Mouse (Mus musculus) adrenal gland, adult (tissue): ENCODE measurements at regions not wholly inside any gene's neighbourhood (a gene's known extent, or its start where the extent isn't known, plus 50 kb on each side); places are given as distances from the start of the nearest gene placed in this dataset.
A peak's percentile ranks its signal among the peaks of the same experiment; 100 is the strongest.

Experiments
- DNase-seq, 2 experiments: peaks; one replicate each; pipeline ENCODE4 v3.0.0; 2022 to 2023; ENCODE audit warnings: low spot score in 1 of 2; ENCODE audit not compliant: inconsistent age in 2 of 2

- DNase-seq, result no peak
Observed at GRCm38 (mm10) chr3:128787686-128788085, 412.0 kb upstream of the Pitx2 start.

GRCm38 (mm10) chr3:128795931-128796330, 403.7 kb upstream of the Pitx2 start:
- no peak for DNase-seq

- DNase-seq, result no peak
Observed at GRCm38 (mm10) chr3:128797829-128798228, 401.8 kb upstream of the Pitx2 start.

- DNase-seq, result no peak
Observed at GRCm38 (mm10) chr3:128829371-128830160, 370.1 kb upstream of the Pitx2 start.

GRCm38 (mm10) chr3:128850327-128850977, 349.2 kb upstream of the Pitx2 start:
- no peak for DNase-seq

GRCm38 (mm10) chr3:128856515-128856914, 343.2 kb upstream of the Pitx2 start:
- DNase-seq, result no peak

- DNase-seq, result no peak
Observed at GRCm38 (mm10) chr3:128881685-128882444, 317.8 kb upstream of the Pitx2 start.

- no peak for DNase-seq
Observed at GRCm38 (mm10) chr3:128883636-128884195, 316.0 kb upstream of the Pitx2 start.

GRCm38 (mm10) chr3:128886678-128887077, 313.0 kb upstream of the Pitx2 start:
- DNase-seq, result no peak

- no peak for DNase-seq
Observed at GRCm38 (mm10) chr3:128891078-128891477, 308.6 kb upstream of the Pitx2 start.

- no peak for DNase-seq
Observed at GRCm38 (mm10) chr3:128896628-128897027, 303.1 kb upstream of the Pitx2 start.

- no peak for DNase-seq
Observed at GRCm38 (mm10) chr3:128911122-128911521, 288.6 kb upstream of the Pitx2 start.

GRCm38 (mm10) chr3:128921428-128921827, 278.2 kb upstream of the Pitx2 start:
- no peak for DNase-seq

- DNase-seq, result no peak
Observed at GRCm38 (mm10) chr3:128922150-128922549, 277.5 kb upstream of the Pitx2 start.

GRCm38 (mm10) chr3:128938536-128938935, 261.1 kb upstream of the Pitx2 start:
- DNase-seq, result no peak

- no peak for DNase-seq
Observed at GRCm38 (mm10) chr3:128941156-128941555, 258.5 kb upstream of the Pitx2 start.

- DNase-seq, result no peak
Observed at GRCm38 (mm10) chr3:128944631-128945030, 255.0 kb upstream of the Pitx2 start.

- DNase-seq, result no peak
Observed at GRCm38 (mm10) chr3:128954886-128955285, 244.8 kb upstream of the Pitx2 start.

- DNase-seq, result no peak
Observed at GRCm38 (mm10) chr3:128976752-128977151, 222.9 kb upstream of the Pitx2 start.

GRCm38 (mm10) chr3:128990183-128990912, 209.3 kb upstream of the Pitx2 start:
- peak; percentile 5 to 56 for DNase-seq

GRCm38 (mm10) chr3:129002866-129003265, 196.8 kb upstream of the Pitx2 start:
- no peak for DNase-seq
